Mouse (Mus musculus): ENCODE data around the gene Tert.

The Tert gene

DNA sequence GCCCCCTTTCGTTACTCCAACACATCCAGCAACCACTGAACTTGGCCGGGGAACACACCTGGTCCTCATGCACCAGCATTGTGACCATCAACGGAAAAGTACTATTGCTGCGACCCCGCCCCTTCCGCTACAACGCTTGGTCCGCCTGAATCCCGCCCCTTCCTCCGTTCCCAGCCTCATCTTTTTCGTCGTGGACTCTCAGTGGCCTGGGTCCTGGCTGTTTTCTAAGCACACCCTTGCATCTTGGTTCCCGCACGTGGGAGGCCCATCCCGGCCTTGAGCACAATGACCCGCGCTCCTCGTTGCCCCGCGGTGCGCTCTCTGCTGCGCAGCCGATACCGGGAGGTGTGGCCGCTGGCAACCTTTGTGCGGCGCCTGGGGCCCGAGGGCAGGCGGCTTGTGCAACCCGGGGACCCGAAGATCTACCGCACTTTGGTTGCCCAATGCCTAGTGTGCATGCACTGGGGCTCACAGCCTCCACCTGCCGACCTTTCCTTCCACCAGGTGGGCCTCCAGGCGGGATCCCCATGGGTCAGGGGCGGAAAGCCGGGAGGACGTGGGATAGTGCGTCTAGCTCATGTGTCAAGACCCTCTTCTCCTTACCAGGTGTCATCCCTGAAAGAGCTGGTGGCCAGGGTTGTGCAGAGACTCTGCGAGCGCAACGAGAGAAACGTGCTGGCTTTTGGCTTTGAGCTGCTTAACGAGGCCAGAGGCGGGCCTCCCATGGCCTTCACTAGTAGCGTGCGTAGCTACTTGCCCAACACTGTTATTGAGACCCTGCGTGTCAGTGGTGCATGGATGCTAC lies at the start of gene Tert:
Tert (plus strand) TSS at position 167 of the 805 bp plus-strand sequence.
- peak; percentile 72 for DNase-seq (ENCODE audit: low spot score)

DNA sequence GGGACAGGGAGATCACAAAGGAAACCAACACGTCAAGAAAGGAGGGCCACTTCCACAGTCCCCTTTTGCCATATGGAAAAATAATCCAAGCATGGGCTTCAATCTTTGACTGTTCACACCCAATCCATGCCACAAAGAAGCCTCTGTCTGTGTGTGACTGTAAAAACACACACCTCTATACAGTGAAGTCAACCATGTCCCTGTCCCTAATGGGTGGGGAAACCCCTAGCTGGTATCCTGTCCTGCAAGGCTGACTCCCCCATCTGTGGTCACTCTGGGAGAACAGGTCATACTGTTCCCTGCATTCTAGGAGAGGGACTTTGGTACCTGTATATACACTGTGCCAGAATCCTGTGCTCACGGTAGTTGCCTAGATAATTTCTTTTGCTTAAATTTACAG lies 49.4 kb upstream of the Tert start:
- DNase-seq (ENCODE audit: low spot score) = no peak

DNA sequence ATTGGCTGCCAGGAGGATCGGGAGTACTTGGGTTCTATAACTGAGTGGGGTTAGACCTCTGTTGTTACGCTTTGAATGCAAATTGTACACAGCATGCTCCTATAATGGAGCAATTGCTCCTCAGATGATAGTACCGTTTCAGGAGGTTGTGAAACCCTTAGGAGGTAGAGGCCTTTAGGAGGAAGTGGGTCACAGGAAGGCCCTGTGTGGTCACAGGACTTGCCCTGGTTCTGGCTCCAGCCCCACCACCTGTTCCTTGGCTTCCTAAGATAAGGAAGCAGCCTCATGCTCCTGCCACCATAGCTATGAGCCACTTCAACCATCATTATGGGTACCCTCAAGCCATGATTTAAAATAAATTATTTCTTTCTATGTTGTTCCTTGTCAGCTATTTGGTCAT lies 35.2 kb upstream of the Tert start:
- DNase-seq (ENCODE audit: low spot score) = no peak

DNA sequence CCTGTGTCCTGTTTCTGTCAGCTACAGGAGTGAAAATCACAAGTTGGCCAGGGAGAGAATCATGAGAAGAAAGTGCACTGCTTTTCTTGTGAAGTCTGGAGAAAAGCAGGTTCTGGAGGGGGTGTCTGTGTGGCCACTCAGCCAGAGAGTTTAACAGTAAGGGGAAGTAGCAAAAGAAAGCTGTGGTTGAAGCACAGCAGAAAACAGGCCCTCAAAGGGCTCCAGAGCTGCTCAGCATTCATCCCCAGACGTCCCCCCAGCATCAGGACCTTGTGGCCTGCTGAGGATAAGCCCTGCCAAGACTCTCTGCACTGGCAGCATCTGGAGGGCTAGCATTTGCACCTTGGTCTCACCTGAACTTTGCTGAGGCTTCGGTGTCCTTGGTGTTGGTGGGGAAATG lies 34.2 kb upstream of the Tert start:
- DNase-seq (ENCODE audit: low spot score) = no peak

DNA sequence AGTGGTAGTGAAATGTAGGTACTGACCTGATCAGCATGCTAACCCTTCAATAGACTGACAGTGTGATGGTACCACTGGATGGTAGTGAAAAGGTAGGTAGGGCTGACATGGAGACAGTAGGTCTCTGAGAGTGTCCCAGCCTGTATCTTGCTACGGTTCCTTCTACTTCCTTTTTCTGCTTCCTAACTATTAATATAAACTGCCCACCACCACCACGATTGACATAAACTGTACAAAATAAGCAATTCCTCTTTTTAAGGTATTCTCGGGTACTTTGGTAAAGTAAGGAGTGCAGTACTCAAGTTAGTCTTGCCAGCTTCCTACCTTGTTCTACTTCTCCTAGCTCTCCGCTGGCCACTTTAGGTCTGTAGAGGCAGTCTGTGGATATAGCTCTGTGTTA lies 30.4 kb upstream of the Tert start:
- no peak for DNase-seq (ENCODE audit: low spot score)

DNA sequence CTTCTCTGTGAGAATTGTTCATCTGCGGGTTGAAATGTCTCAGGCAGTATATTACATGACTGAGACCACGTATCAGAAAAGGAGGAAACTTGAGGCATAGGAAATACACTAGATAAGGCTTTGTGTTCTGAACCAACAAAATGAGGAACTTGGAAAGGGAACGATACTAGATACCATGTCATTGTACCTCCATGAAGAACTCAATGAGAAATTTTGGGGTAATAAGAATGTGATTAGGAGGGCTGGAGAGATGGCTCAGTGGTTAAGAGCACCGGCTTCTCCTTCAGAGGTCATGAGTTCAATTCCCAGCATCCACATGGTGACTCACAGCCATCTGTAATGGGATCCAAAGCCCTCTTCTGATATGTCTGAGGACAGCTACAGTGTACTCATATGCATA lies 26.5 kb upstream of the Tert start:
- DNase-seq (ENCODE audit: low spot score) = no peak

DNA sequence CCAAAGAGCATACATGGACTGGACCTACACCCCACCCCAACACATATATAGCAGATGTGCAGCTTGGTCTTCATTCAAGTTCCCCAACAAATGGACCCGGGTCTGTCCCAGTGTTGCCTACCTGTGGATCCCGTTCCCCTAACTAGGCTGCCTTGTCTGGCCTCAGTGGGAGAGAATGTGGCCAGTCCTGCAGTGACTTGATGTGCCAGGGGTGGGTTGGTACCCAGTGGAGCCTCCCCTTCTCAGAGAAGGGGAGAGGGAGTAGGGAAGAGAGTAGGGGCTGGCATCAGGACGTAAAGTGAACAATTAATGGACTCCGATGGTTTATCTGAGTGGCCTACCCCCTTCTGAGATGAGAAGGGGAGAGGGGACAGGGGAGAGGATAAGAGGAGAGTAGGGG lies 23.7 kb upstream of the Tert start:
- DNase-seq (ENCODE audit: low spot score) = no peak

DNA sequence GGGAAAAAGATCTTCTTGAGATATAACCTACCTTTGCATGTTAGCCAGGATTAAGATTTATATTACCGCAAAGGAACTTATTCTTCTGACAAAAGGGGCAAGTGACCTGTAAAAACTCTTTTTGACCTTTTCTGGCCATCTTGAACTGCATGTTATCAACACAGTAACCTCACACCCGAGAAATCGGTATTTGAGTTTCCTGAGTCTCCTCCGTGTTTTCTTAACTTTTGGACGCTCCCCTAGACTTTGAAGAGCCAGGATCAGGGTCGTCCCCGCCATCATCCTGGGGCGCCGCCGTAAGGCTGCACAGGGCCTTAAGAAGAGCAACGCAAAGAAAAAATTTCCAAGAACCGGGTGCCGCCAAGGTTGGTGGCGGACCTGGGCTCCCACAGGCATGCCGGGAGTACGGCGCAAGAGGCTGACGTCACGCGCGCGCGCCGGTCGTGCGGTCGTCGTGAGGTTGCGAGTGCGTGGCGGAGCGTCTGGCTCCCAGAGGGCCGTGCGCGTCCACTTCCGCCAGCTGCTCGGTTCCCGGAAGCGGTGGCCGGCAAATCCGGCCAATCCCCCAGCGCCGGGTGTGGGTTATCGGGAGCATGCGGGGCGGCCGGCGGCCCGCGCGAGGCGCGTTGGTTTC lies 23.1 kb upstream of the Tert start, which contains the start of gene Clptm1l:
Clptm1l (plus strand) TSS at position 485 of the 634 bp plus-strand sequence.
- peak; percentile 96 for DNase-seq (ENCODE audit: low spot score)

DNA sequence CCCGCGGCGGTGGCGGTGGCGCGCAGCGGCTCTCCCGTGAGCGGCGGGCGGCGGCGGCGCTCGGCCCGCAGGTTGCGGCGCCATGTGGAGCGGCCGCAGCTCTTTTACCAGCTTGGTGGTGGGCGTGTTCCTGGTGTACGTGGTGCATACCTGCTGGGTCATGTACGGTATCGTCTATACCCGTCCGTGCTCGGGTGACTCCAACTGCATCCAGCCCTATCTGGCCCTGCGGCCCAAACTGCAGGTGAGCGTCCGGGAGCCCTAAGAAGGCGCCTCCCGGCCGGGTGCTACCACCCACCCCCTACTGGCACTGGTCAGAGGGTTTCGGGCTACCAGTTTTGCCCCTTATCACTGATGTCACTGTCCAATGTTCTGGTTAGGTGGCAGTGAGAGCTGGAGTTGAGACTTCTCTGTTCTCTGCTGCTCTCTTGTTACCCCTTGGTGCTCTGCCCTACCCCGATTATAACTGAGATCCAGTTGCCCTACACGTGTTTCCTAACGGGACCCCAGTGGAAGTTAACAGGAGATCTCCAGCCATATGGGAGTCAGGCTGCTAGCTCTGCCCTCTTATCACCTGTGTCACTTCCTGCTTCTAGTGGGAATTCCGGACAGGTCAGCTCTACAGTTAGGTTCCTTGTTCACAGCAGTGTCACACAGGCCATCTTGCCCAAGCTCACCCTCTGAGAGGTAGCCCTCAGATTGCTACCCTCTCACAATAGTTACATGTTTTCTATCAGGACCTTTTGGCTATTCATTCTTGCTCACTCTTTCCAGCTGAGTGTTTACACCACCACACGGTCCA lies 22.4 kb upstream of the Tert start:
- DNase-seq (ENCODE audit: low spot score) = no peak

DNA sequence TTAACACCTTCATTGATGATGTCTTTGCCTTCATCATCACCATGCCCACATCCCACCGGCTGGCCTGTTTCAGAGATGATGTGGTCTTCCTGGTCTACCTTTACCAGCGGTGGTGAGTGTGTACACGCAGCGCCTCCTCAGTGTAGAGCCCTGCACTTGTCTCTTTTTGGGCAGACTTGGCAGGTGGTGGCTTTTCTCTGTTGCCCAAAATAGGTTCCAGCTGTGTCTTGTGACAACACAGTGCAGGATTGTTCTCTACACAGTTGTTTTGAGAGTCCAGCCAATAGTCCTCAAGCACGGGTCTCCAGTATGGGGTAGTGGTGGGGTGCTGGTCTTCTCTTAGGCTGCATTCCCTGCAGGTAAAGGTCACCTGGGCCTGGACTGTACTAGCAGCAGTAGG lies 8.3 kb upstream of the Tert start:
- DNase-seq (ENCODE audit: low spot score) = no peak

DNA sequence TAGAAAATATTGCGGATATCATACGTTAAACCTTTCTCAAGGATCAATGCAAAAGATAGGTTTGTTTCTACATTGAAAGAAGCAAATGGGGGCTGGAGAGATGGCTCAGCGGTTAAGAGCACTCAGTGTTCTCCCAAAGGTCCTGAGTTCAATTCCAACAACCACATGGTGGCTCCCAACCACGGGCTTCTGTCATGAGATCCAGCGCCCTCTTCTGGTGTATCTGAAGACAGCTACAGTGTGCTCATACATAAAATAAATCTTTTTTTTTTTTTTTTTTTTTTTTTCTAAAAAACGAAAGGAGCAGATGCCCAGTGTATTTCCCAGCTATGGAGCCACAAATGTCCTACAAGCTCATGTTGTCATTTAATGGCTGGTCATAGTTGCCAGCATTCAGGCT lies 6.1 kb upstream of the Tert start:
- DNase-seq (ENCODE audit: low spot score) = no peak

DNA sequence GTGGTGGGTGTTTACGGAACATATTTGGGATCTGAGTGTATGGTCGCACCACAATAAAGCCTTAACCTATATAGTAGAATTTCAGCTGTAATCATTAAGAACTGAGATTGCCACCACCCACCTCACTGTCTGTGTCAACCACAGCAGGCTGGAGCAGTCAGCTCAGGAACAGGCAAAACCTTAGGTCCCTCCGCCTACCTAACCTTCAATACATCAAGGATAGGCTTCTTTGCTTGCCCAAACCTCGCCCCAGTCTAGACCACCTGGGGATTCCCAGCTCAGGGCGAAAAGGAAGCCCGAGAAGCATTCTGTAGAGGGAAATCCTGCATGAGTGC lies 334 bp upstream of the Tert start:
- DNase-seq (ENCODE audit: low spot score) = no peak

DNA sequence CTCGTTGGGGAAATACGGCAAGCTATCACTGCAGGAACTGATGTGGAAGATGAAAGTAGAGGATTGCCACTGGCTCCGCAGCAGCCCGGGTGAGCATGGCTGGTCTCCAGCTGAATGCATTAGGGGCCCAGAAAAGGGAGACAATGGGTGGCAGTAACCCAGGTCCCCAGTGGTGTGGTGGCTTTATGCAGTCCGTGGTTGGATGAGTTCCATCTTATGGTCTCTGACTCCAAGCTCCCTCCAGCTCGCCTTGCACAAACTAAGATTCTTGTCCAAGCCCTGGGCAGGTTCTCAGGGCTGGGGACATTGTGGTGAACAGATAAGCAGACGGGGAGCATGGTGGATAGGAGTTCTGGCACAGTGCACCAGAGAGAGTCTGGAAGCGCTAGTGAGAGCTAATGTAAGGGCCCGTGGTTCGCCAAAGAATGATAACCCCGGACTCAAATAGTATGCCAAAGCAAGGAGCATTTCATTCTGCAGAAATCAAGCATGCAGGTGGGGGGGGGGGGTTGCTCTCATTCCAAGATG lies 1.9 kb downstream of the Tert start:
- DNase-seq (ENCODE audit: low spot score) = no peak

DNA sequence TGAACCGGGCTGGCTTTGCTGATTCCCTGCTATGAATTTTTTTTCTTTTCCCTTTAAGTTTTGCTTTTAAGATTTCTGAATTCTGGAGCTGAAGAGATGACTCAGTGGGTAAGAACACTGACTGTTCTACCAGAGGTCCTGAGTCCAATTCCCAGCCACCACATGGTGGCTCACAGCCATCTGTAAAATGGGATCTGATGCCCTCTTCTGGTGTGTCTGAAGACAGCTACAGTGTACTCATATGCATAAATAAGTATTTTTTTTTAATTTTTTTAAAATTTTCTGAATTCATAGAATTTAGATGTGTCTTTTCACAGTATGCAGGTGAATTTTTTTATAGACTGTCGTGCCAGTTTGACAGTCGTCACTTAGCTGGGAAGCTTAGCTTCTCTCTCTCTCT lies 5.1 kb downstream of the Tert start:
- no peak for DNase-seq (ENCODE audit: low spot score)

DNA sequence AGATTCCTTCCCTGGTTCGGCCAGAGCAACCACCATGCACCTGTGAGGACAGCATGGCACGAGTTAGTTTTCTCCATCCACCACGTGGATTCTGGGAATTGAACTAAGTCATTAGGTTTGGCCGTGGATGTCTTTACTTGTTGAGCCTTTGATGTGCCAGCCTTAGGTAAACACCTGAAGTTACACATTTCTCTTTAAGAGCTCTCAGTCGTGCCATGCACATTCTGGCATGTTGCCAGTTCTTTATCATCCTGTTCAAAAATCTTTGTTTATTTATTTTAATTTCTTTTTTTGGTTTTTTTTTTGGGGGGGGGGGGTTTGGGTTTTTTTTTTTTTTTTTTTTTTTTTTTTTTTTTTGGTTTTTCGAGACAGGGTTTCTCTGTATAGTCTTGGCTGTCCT lies 11.1 kb downstream of the Tert start:
- DNase-seq (ENCODE audit: low spot score) = no peak

DNA sequence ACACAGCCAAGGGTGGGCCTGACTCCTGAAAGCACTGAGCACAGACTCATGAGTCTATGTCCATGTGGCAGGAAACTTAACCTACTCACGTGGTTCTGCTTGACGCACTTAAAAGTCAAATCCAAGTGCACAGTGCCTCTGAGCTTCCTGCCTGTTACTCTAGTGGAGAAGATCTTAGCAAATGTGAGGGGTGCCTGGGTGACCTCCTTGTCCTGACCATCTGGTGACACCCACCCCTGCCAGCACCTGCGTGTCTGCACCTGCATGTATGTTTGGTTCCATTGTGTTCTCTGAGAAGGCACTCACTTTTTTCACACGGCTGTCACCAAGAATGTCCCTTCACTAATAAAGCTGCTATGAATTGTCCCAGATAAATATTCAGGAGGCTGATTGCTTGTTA lies 14.6 kb downstream of the Tert start:
- DNase-seq (ENCODE audit: low spot score) = no peak

DNA sequence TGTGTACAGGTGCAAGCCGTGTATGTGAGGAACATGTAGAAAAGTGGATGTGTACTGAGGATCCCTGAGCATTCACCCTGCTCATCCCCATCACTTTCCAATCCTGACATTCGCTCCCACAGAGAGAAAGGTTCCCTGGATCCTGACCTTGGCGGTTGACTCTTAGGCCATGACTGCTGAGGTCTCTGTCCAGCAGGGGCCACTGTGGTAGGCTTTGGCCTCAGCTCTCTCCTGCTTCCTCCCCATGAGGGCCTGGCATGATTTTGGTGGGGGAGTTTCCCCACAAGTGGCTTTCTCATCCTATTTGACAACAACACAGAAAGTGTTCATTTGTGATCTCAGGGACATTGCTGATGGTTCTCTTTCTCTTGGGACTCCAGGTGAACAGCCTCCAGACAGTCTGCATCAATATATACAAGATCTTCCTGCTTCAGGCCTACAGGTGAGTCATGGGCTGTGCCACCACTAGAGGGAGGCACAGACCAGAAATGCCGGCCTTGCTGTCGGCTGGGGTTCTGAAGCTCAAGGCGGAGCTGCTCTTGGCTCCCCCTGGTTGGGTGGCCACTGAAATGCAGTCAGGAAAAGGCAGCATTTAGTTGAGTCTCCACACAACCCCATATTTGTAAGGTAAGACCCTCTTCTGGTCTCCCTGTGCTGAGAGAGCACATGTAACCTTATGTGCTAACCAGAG lies 19.8 kb downstream of the Tert start:
- DNase-seq (ENCODE audit: low spot score) = peak; percentile 62

DNA sequence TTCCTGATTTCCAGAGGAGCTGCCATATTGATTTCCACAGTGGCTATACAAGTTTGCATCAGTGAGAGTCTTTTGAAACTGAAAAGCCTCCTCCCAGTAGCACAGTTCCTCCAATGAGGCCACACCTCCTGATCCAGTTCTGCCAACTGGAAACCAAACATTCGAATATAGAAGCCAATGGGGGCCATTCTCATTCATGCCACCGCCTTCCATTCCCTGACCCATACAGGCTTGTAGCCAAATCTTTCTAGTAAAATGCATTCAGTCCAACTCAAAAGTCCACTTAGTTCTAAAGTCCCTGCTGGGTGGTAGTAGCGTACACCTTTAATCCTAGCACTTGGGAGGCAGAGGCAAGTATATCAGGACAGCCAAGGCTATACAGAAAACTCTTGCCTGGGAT lies 26.6 kb downstream of the Tert start:
- DNase-seq (ENCODE audit: low spot score) = no peak

DNA sequence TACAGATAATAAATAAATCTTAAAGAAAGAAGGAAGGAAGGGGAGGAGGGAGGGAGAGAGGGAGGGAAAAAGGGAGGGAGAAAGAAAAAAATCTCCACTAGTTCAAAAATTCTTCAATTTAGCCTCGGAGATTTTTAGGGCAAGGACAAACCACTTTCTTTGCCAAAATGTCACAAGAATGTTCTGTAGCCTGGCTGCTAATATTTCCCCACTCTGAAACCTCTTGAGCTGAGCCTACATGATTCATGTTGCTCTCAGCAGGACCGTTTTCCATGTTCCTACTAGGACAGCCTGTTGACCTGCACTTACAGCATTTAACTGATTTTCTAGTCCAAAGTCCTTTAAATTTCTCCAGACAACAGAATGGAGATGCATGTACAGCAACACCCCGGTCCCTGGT lies 28.3 kb downstream of the Tert start:
- no peak for DNase-seq (ENCODE audit: low spot score)

DNA sequence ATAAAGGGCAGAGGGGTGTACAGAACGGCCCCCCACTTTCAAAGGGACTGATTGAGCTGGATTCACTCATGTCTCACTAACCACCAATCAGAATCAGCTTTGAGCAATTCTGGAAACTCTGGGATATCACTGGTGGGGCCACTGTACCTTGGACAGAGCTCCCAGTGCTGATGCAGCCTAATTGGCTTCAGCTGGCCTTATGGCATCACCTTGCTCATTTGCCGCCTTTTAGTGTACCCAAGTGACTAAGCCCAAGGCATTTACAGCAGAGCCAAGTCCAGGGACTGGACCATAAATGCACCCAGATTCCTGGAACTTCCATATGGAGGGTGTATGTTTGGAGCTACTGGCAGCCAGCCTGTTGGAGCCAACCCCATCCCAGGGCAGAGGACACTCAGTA lies 32.2 kb downstream of the Tert start:
- no peak for DNase-seq (ENCODE audit: low spot score)

DNA sequence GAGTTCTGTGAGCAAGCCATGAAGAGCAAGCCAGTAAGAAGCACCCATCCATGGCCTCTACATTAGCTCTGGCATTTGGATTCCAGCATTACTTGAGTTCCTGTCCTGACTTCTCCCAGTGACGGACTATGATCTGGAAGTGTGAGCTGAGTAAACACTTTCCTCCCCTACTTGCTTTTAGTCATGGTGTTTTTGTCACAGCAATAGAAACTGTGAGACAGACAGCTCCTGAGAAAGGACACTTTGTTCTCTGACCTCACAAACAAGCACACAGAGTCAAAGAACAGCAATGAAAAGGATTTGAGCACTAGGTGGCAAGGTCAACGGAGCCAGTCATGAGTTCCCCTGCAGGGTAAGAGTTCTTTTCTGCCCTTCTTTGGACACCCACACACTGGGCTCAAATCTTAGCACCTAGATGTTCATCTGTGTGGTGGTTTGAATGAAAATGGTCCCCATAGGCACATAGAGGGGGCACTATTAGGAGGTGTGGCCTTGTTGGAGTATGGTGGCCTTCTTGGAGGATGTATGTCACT lies 33.5 kb downstream of the Tert start:
- DNase-seq (ENCODE audit: low spot score) = no peak

DNA sequence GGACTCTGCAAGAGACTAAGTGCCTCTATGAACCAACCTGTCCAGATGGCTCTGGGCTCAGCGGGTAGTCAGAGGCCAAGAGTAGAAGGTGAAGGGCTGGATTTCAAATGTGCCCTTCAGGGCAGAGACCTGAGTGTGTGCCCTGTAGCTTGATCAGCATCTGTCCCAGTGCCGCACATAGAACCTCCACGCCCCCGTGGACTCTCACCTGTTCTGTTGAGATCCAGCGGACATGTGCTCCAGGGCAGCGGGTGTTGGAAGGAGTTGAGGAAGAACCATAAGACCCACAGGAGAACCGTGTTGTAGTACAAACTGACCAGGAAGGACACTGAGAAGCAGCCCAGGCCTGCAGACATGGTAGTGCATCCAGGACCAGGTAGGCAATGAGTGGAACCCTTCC lies 48.5 kb downstream of the Tert start:
- no peak for DNase-seq (ENCODE audit: low spot score)

Data from testis, postnatal 10 days (tissue).